Mouse (Mus musculus) hindbrain, embryonic 14.5 days (tissue): ENCODE results near the gene Hist2h4. TPM values are rescaled to one million over a fixed set of nuclear protein-coding genes. Genes with fewer than 3 reads are reported as not detected.
A peak's percentile ranks its signal among the peaks of the same experiment; 100 is the strongest.

Experiments used
- ATAC-seq: fragments of 200-750 bp; cut with Nextera tagmentation; 2 replicates; pipeline ENCODE4 v1.8.0; 2017; ENCODE audit warnings: moderate number of reproducible peaks, mild to moderate bottlenecking, moderate TSS enrichment, moderate library complexity; ENCODE audit not compliant: low FRiP score
- DNase-seq: peaks from one replicate; pipeline ENCODE4 v3.0.0-alpha.2; 2015; ENCODE audit warnings: low spot score
- H3K27ac ChIP-seq: fragments of 300-500 bp; sonication (generic); 2 replicates; pipeline ENCODE4 v1.5.1; 2014; ENCODE audit warnings: mild to moderate bottlenecking, moderate library complexity
- H3K27me3 ChIP-seq: fragments of 300-500 bp; sonication (generic); 2 replicates; pipeline ENCODE4 v1.6.1; 2014; ENCODE audit warnings: mild to moderate bottlenecking, low read length, mixed read lengths; ENCODE audit not compliant: control insufficient read depth, insufficient read depth
- H3K36me3 ChIP-seq: fragments of 300-500 bp; sonication (generic); replicated peaks from 2 replicates; pipeline ENCODE4 v1.6.1; 2014; ENCODE audit not compliant: control insufficient read depth, insufficient read depth
- H3K4me1 ChIP-seq: fragments of 300-500 bp; sonication (generic); replicated peaks from 2 replicates; pipeline ENCODE4 v1.6.1; 2014; ENCODE audit warnings: antibody characterized with exemption, low read length, mixed read lengths; ENCODE audit not compliant: control insufficient read depth, insufficient read depth
- H3K4me2 ChIP-seq: fragments of 300-500 bp; sonication (generic); replicated peaks from 2 replicates; pipeline ENCODE4 v1.6.1; 2014; ENCODE audit warnings: mild to moderate bottlenecking, moderate library complexity
- H3K4me3 ChIP-seq: fragments of 300-500 bp; sonication (generic); replicated peaks from 2 replicates; pipeline ENCODE4 v1.5.1; 2014; ENCODE audit warnings: mild to moderate bottlenecking, low read length
- H3K9ac ChIP-seq: fragments of 300-500 bp; sonication (generic); 2 replicates; pipeline ENCODE4 v1.6.1; 2014
- H3K9me3 ChIP-seq: fragments of 300-500 bp; sonication (generic); 2 replicates; pipeline ENCODE4 v1.6.1; 2016; ENCODE audit warnings: low read length; ENCODE audit not compliant: control insufficient read depth
- WGBS: fragments of 180-500 bp; shearing (Covaris S2); extraction: QIAGEN DNeasy Blood & Tissue Kit; methylation state at CpG from one replicate; pipeline ENCODE4 v1.1.7; 2014; 5-methylcytosine and 5-hydroxymethylcytosine counted together
- polyA plus RNA-seq: library from polyadenylated mRNA; unstranded; fragments of >200 nt; fragmentation: Nextera tagmentation; extraction: Ambion mirVana; gene quantifications from 2 replicates; pipeline ENCODE4 v1.2.1, GENCODE M21; 2014

The Hist2h4 gene
- polyA plus RNA-seq, 1 experiment from 2014 or later: 6.0 TPM

DNA sequence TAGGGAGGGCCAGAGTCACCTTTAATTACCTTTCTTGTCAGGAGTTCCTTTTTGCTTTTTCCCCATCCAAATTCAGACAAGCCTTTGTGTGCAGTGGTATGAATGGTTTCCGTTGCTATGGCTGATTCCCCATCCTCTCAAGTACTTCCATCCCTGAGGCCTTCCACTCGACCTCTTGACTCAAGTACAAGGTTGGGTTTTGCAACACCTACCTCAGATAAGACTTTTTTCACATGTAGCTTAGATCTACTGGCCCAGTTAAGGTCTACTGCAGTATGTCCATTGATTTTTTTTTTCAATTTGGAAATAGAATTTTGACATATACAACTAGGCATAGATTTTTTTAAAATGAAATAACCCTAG lies 31.4 kb downstream of the Hist2h4 start:
- H3K9me3 ChIP-seq: no peaks in the 10 kb centered on the region
- DNase-seq: no peak
- no peaks in the 10 kb centered on the region for H3K27me3 ChIP-seq
- H3K4me1 ChIP-seq: no peaks in the 10 kb centered on the region
- no peak overlapping the region for H3K4me2 ChIP-seq
- no peak overlapping the region for H3K4me3 ChIP-seq
- ATAC-seq: no peak
- H3K9ac ChIP-seq: no peak overlapping the region
- H3K36me3 ChIP-seq: no peaks in the 10 kb centered on the region
- WGBS: 65% methylated on average over 2 of the region's 2 CpGs
- H3K27ac ChIP-seq: no peak overlapping the region

DNA sequence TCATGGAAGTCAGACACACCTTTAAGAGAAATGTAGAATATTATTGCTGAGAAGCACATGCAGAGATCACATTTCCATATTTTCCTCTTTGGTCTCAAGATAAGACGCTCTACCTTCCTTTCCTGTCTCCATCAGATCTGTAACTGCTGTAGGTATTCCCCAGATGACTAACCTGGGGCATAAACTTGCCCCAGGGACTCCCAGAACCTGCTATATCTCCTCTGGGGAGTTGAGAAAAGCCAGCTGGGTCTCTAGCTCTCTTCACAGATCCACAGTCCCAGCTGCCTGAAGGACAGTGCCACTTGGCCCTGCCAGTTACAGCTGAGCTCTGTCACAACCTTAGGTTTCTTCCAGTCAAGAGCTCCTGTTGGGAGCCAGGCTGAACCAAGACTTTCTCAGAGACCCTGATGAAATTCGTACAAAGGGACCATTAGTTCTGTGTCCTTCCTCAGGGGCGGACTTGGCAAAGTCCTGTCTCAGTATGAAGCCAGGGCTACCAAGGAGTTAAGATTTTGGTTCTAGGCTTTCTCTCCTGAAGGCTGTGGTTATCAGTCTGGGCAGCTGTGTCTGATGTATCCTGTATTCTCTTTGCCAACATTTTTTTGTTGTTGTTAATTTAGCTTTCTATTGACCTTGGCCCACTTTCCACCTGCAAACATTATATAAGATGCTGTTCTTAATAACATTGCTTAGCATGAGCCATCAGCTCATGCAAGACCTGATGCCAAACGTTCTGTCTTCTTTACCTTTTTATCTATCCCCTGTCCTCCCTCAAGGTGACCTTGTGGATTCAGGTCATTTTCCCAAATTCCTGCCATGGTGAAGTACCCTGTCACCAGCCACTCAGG lies 32.0 kb downstream of the Hist2h4 start:
- Histone ChIP-seq H3K9me3 (no peaks in the 10 kb centered on the region), H3K9ac (no peak overlapping the region), H3K4me2 (no peak overlapping the region), H3K27ac (no peak overlapping the region), H3K4me1 (no peaks in the 10 kb centered on the region), H3K36me3 (no peaks in the 10 kb centered on the region), H3K4me3 (no peak overlapping the region), H3K27me3 (no peaks in the 10 kb centered on the region)
- 81% methylated on average over 4 of the region's 4 CpGs for WGBS
- ATAC-seq (no peak), DNase-seq (no peak)

DNA sequence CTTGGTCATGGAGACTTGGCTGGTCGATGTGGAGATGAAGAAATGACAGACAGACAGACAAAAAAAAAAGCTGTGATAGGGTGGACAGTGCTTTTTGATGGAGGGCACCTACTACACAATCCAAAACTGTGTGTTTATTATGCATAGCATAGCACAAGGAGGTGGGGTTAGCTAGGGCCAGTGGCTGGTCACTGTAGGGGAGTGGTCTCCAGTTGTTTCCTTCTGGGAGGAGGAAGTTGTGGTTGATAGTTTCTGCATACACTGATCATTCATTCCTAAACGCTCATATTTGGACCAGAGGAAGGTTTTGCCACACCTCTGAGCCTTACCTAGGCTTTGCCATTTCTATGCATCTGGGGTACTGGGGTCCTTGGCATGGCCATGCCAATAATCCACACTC lies 32.7 kb downstream of the Hist2h4 start:
- Histone ChIP-seq H3K4me3 (no peak overlapping the region), H3K36me3 (no peaks in the 10 kb centered on the region), H3K27me3 (no peaks in the 10 kb centered on the region), H3K9ac (no peak overlapping the region), H3K4me1 (no peaks in the 10 kb centered on the region), H3K27ac (no peak overlapping the region), H3K4me2 (no peak overlapping the region), H3K9me3 (no peaks in the 10 kb centered on the region)
- 80% methylated on average over 2 of the region's 2 CpGs for WGBS
- ATAC-seq (no peak), DNase-seq (no peak)

DNA sequence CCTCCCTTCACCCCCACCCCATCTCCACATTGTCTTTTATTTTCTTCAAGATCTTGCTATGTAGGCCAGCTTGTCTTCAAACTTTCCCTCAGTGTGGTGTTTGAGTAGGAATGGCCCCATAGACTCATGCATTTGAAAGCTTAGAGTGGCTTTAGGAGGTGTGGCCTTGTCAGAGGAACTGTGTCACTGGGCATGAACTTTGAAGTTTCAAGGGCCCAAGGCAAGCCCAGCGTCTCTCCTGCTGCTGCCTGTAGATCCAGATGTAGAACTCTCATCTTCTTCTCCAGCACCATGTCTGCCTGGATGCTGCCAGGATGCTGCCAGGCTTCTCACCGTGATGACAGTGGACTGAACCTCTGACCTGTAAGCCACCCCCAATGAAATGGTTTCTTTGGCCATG lies 34.3 kb downstream of the Hist2h4 start:
- 78% methylated on average over 2 of the region's 2 CpGs for WGBS
- no peaks in the 10 kb centered on the region for H3K9me3 ChIP-seq

DNA sequence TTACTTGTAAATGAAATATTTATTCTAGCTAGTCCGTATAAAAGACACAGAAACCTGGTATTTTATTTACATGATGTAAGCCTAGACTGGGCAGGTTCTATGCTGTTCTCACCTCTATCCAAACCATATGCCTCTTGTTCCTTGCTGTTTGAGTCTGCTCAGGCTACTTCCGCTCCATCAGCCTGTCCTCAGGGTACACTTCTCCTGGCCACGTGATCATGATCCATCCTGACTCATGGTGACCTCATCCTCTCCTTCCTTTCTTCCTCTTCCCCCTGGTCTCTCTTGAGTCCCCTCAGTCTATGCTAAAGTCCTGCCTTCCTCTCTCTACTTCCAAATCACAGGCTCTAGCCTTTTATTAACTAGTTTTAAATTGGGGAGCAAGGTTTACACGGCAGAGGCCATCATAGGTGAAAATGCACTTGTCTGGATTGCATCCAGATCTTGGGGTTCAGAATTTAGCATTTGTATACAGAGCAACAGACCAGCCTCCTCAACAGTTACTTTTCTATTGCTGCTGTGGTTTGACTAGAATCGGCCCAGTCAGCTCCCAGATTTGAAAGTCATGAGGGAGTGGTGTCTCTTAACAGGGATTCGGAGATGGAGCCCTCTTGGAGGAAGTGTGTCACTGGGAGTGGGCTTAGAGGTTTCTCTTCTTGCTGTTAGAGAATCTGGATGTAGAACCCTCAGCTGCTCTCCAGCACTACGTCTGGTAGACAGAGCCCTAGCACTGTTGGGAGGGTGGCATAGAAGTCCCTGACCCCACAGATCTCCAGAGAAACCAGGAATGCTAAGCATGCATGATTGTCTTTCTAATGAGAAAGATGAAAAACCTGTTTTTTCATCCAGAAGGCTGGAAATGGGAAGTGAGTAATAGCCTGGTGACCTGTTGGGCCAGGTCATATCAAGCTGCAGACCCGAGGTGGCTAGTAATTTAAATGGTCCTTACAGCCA lies 36.1 kb downstream of the Hist2h4 start:
- no peak for ATAC-seq

More for the DNA sequence above, 34.3 kb downstream of the Hist2h4 start:
- no peak overlapping the region for H3K4me3 ChIP-seq
- H3K27ac ChIP-seq: no peak overlapping the region
- no peak for ATAC-seq
- no peaks in the 10 kb centered on the region for H3K36me3 ChIP-seq
- H3K4me1 ChIP-seq: no peaks in the 10 kb centered on the region
- DNase-seq: no peak
- H3K9ac ChIP-seq: no peak overlapping the region
- H3K27me3 ChIP-seq: no peaks in the 10 kb centered on the region
- no peak overlapping the region for H3K4me2 ChIP-seq

DNA sequence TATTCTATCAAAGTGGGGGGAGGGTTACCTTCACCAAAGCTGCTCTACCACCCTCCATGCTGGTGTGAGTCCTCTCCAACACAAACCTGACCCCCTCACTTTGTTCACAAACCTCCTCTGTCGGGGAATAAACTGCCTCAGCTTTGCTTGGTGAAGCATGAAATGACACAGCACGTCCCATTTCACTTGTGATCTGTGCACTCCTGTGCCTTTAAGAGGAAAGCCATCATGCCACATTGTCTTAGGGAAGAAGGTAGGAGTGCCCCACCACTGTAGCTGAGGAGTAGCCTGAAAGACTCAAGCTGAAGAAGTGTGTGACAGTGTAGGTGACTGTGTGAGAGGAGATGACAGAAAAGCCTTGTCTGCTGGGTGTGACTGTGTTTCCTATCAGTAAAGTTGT lies 37.7 kb downstream of the Hist2h4 start:
- no peak overlapping the region for H3K4me2 ChIP-seq
- ATAC-seq: no peak
- 15% methylated on average over 2 of the region's 2 CpGs for WGBS
- peaks cover 21% of the 10 kb centered on the region for H3K4me1 ChIP-seq
- no peaks in the 10 kb centered on the region for H3K36me3 ChIP-seq
- DNase-seq: no peak
- H3K27me3 ChIP-seq: no peaks in the 10 kb centered on the region
- no peak overlapping the region for H3K27ac ChIP-seq
- no peak overlapping the region for H3K4me3 ChIP-seq
- H3K9ac ChIP-seq: no peak overlapping the region
- no peaks in the 10 kb centered on the region for H3K9me3 ChIP-seq

More for the DNA sequence above, 36.1 kb downstream of the Hist2h4 start:
- H3K9me3 ChIP-seq: no peaks in the 10 kb centered on the region
- H3K4me3 ChIP-seq: no peak overlapping the region
- H3K27ac ChIP-seq: no peak overlapping the region
- no peak overlapping the region for H3K4me2 ChIP-seq
- H3K9ac ChIP-seq: no peak overlapping the region
- H3K36me3 ChIP-seq: no peaks in the 10 kb centered on the region
- no peaks in the 10 kb centered on the region for H3K27me3 ChIP-seq
- no peak for DNase-seq
- H3K4me1 ChIP-seq: peaks cover 11% of the 10 kb centered on the region
- WGBS: 76% methylated on average over 8 of the region's 8 CpGs

DNA sequence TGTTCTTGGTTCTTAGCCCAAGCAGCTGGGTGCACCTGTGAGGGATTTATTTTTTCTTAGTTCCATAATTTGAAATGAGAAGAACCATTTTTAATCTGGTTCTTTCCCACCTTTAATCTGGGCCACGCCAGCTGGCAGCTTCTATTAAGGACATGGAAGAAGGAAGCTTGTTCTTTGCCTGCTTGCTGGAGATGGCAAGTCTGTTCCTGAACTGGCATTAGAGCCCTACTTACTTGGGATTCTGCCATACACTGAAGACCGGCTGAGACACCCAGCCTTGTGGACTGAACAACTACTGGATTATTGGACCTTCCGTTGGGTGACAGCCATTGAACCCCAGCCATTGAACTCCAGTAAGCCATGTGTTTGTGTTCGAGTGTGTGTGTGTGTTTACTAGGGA lies 40.3 kb downstream of the Hist2h4 start:
- Histone ChIP-seq H3K27me3 (no peaks in the 10 kb centered on the region), H3K36me3 (no peaks in the 10 kb centered on the region), H3K9me3 (no peaks in the 10 kb centered on the region), H3K27ac (no peak overlapping the region), H3K4me2 (peak overlapping the region; percentile 89; the same call in 1 of the 2 replicates), H3K4me1 (peaks cover 29% of the 10 kb centered on the region), H3K4me3 (no peak overlapping the region), H3K9ac (no peak overlapping the region)
- no peak for ATAC-seq
- no peak for DNase-seq
- WGBS: 93% methylated on average over 4 of the region's 4 CpGs

DNA sequence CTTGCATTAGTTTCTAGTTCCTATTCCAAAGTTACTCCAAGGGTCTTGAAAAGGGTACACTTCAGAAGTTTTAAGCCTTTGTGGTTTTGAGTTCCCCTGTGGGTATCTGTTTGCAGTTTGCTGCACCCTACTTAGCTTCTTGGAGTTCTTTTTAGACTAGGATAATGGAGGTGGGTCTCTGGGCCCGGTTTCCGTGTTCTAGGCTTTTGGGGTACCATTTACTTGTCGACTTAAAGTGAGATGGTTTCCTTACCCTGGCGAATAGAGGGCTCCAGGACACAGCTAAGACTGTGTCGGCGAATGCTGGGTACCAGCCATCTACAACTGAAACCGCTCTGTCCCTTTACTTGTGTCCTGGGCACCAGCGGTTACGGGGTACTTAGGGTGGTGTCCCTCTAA lies 41.5 kb downstream of the Hist2h4 start:
- Histone ChIP-seq H3K4me1 (peaks cover 29% of the 10 kb centered on the region), H3K27me3 (no peaks in the 10 kb centered on the region), H3K4me2 (peak overlapping the region; percentile 89), H3K9me3 (no peaks in the 10 kb centered on the region), H3K27ac (peak overlapping the region; percentile 96), H3K36me3 (no peaks in the 10 kb centered on the region), H3K4me3 (peak overlapping the region; percentile 54), H3K9ac (peak overlapping the region; percentile 78)
- no peak for DNase-seq
- WGBS: 14% methylated on average over 9 of the region's 9 CpGs
- no peak for ATAC-seq
